Mouse (Mus musculus) midbrain, embryonic 10.5 days (tissue): ENCODE measurements around the gene Cox8a. TPM values are rescaled to one million over a fixed set of nuclear protein-coding genes. Genes with fewer than 3 reads are reported as not detected.
A peak's percentile ranks its signal among the peaks of the same experiment; 100 is the strongest.

Source experiments
- DNase-seq: peaks from one replicate; pipeline ENCODE4 v3.0.0-alpha.2; 2017; ENCODE audit warnings: low spot score
- H3K27ac ChIP-seq: fragments of 300-500 bp; sonication (generic); replicated peaks from 2 replicates; pipeline ENCODE4 v1.5.1; 2016; ENCODE audit warnings: mild to moderate bottlenecking
- H3K27me3 ChIP-seq: fragments of 300-500 bp; sonication (generic); 2 replicates; pipeline ENCODE4 v1.6.1; 2016; ENCODE audit warnings: low read depth, mild to moderate bottlenecking; ENCODE audit not compliant: poor library complexity, severe bottlenecking
- H3K36me3 ChIP-seq: fragments of 300-500 bp; sonication (generic); 2 replicates; pipeline ENCODE4 v1.6.1; 2016; ENCODE audit warnings: mild to moderate bottlenecking, moderate library complexity
- H3K4me1 ChIP-seq: fragments of 300-500 bp; sonication (generic); 2 replicates; pipeline ENCODE4 v1.6.1; 2016
- H3K4me3 ChIP-seq: fragments of 300-500 bp; sonication (generic); 2 replicates; pipeline ENCODE4 v1.5.1; 2016; ENCODE audit warnings: mild to moderate bottlenecking, moderate library complexity
- H3K9me3 ChIP-seq: fragments of 300-500 bp; sonication (generic); replicated peaks from 2 replicates; pipeline ENCODE4 v1.6.1; 2016; ENCODE audit warnings: mild to moderate bottlenecking
- WGBS: fragments of 180-500 bp; shearing (Covaris S2); methylation state at CpG from one replicate; pipeline ENCODE4 v1.1.7; 2016; 5-methylcytosine and 5-hydroxymethylcytosine counted together
- polyA plus RNA-seq: library from polyadenylated mRNA; unstranded; fragments of >200 nt; fragmentation: Nextera tagmentation; extraction: Ambion mirVana; gene quantifications from 2 replicates; pipeline ENCODE4 v1.2.1, GENCODE M21; 2016

Cox8a gene
- polyA plus RNA-seq, result 895 and 900 TPM in 2 replicates

- peak; percentile 99 for DNase-seq
- H3K27me3 ChIP-seq, result no peaks in the 10 kb centered on the region
- peaks cover 40% of the 10 kb centered on the region for H3K36me3 ChIP-seq
- H3K27ac ChIP-seq, result peak within 1 kb of the TSS; percentile 94
- WGBS, result under 1% methylated on average over 50 of the region's 50 CpGs
- peak within 1 kb of the TSS; percentile 94 for H3K4me3 ChIP-seq
- peaks cover 29% of the 10 kb centered on the region for H3K4me1 ChIP-seq
- H3K9me3 ChIP-seq, result 0 out of 2 replicates have a peak, but pooled peaks cover 9% of the 10 kb centered on the region
Observed at GRCm38 (mm10) chr19:7217162-7217925, at the start of gene Cox8a. TSS of gene Cox8a (minus strand) at chr19:7217616.

- Histone ChIP-seq H3K36me3 (peaks cover 20% of the 10 kb centered on the region), H3K9me3 (peaks cover 5% of the 10 kb centered on the region; the same call in 1 of the 2 replicates), H3K4me3 (peak overlapping the region; percentile 98), H3K4me1 (peaks cover 74% of the 10 kb centered on the region), H3K27me3 (no peaks in the 10 kb centered on the region), H3K27ac (peak overlapping the region; percentile 100)
- no peak for DNase-seq
- WGBS, result 21% methylated on average over 4 of the region's 4 CpGs
Observed at GRCm38 (mm10) chr19:7266421-7266831, 49.0 kb upstream of the Cox8a start.

GRCm38 (mm10) chr19:7265478-7266191 is 48.2 kb upstream of the Cox8a start:
- peak overlapping the region; percentile 100 for H3K27ac ChIP-seq
- peak overlapping the region; percentile 98 for H3K4me3 ChIP-seq
- peaks cover 66% of the 10 kb centered on the region for H3K4me1 ChIP-seq
- no peaks in the 10 kb centered on the region for H3K27me3 ChIP-seq
- WGBS, result 9% methylated on average over 14 of the region's 14 CpGs
- peak; percentile 89 for DNase-seq
- peaks cover 12% of the 10 kb centered on the region for H3K36me3 ChIP-seq
- H3K9me3 ChIP-seq, result peaks cover 5% of the 10 kb centered on the region; the same call in 1 of the 2 replicates

- peak overlapping the region; percentile 98 for H3K4me3 ChIP-seq
- no peaks in the 10 kb centered on the region for H3K27me3 ChIP-seq
- H3K9me3 ChIP-seq, result peaks cover 5% of the 10 kb centered on the region; the same call in 1 of the 2 replicates
- H3K4me1 ChIP-seq, result peaks cover 58% of the 10 kb centered on the region
- WGBS, result 2% methylated on average over 6 of the region's 6 CpGs
- peak; percentile 69 for DNase-seq
- peak overlapping the region; percentile 100 for H3K27ac ChIP-seq
- H3K36me3 ChIP-seq, result peaks cover 4% of the 10 kb centered on the region
Observed at GRCm38 (mm10) chr19:7264766-7265331, 47.4 kb upstream of the Cox8a start.

- WGBS, result 20% methylated on average over 9 of the region's 9 CpGs
- Histone ChIP-seq H3K4me3 (peak overlapping the region; percentile 98), H3K27ac (peak overlapping the region; percentile 100), H3K36me3 (no peaks in the 10 kb centered on the region), H3K9me3 (peaks cover 5% of the 10 kb centered on the region; the same call in 1 of the 2 replicates), H3K4me1 (peaks cover 52% of the 10 kb centered on the region), H3K27me3 (no peaks in the 10 kb centered on the region)
- DNase-seq, result peak; percentile 83
Observed at GRCm38 (mm10) chr19:7264088-7264765, 46.8 kb upstream of the Cox8a start.

- peaks cover 5% of the 10 kb centered on the region; the same call in 1 of the 2 replicates for H3K9me3 ChIP-seq
- H3K36me3 ChIP-seq, result no peaks in the 10 kb centered on the region
- H3K27me3 ChIP-seq, result no peaks in the 10 kb centered on the region
- 0 out of 2 replicates have a peak overlapping the region, but pooled peaks have one; percentile 100 for H3K27ac ChIP-seq
- no peak overlapping the region for H3K4me3 ChIP-seq
- 89% methylated on average over 1 of the region's 1 CpGs for WGBS
- H3K4me1 ChIP-seq, result peaks cover 43% of the 10 kb centered on the region
- DNase-seq, result no peak
Observed at GRCm38 (mm10) chr19:7262592-7262991, 45.2 kb upstream of the Cox8a start.

- Histone ChIP-seq H3K4me3 (no peak overlapping the region), H3K4me1 (peaks cover 37% of the 10 kb centered on the region), H3K9me3 (peaks cover 5% of the 10 kb centered on the region; the same call in 1 of the 2 replicates), H3K27me3 (no peaks in the 10 kb centered on the region), H3K27ac (no peak overlapping the region), H3K36me3 (no peaks in the 10 kb centered on the region)
- 93% methylated on average over 3 of the region's 3 CpGs for WGBS
- no peak for DNase-seq
Observed at GRCm38 (mm10) chr19:7261964-7262363, 44.5 kb upstream of the Cox8a start.

GRCm38 (mm10) chr19:7261476-7261875 is 44.1 kb upstream of the Cox8a start:
- 86% methylated on average over 1 of the region's 1 CpGs for WGBS
- no peak overlapping the region for H3K4me3 ChIP-seq
- peaks cover 5% of the 10 kb centered on the region; the same call in 1 of the 2 replicates for H3K9me3 ChIP-seq
- no peaks in the 10 kb centered on the region for H3K36me3 ChIP-seq
- no peaks in the 10 kb centered on the region for H3K27me3 ChIP-seq
- no peak overlapping the region for H3K27ac ChIP-seq
- peaks cover 32% of the 10 kb centered on the region for H3K4me1 ChIP-seq
- no peak for DNase-seq

GRCm38 (mm10) chr19:7257881-7258280 is 40.5 kb upstream of the Cox8a start:
- Histone ChIP-seq H3K36me3 (no peaks in the 10 kb centered on the region), H3K4me1 (no peaks in the 10 kb centered on the region), H3K9me3 (peaks cover 5% of the 10 kb centered on the region; the same call in 1 of the 2 replicates), H3K4me3 (no peak overlapping the region), H3K27ac (no peak overlapping the region), H3K27me3 (no peaks in the 10 kb centered on the region)
- DNase-seq, result no peak
- WGBS, result 89% methylated on average over 5 of the region's 5 CpGs

- Histone ChIP-seq H3K27me3 (peaks cover 20% of the 10 kb centered on the region), H3K9me3 (no peaks in the 10 kb centered on the region), H3K36me3 (no peaks in the 10 kb centered on the region), H3K4me1 (peaks cover 7% of the 10 kb centered on the region), H3K27ac (no peak overlapping the region), H3K4me3 (no peak overlapping the region)
- no peak for DNase-seq
- WGBS, result 96% methylated on average over 3 of the region's 3 CpGs
Observed at GRCm38 (mm10) chr19:7246021-7246420, 28.6 kb upstream of the Cox8a start.

GRCm38 (mm10) chr19:7240782-7241690 is 23.6 kb upstream of the Cox8a start, which contains the start of gene Naa40:
TSS of gene Naa40 (minus strand) at chr19:7241183.
- Histone ChIP-seq H3K27me3 (peaks cover 20% of the 10 kb centered on the region), H3K4me3 (peak within 1 kb of the TSS; percentile 87), H3K27ac (peak within 1 kb of the TSS; percentile 96), H3K36me3 (peaks cover 29% of the 10 kb centered on the region), H3K9me3 (no peaks in the 10 kb centered on the region), H3K4me1 (peaks cover 28% of the 10 kb centered on the region)
- DNase-seq, result peak; percentile 93
- 1% methylated on average over 80 of the region's 80 CpGs for WGBS
